Mouse (Mus musculus) lung, embryonic 14.5 days (tissue): ENCODE results near the gene Ssh3. TPM values are rescaled to one million over a fixed set of nuclear protein-coding genes. Genes with fewer than 3 reads are reported as not detected.

Source experiments
- ATAC-seq: fragments of 200-750 bp; cut with Nextera tagmentation; 2 replicates; pipeline ENCODE4 v1.8.0; 2017; ENCODE audit warnings: mild to moderate bottlenecking, moderate TSS enrichment, moderate library complexity; ENCODE audit not compliant: insufficient read depth
- DNase-seq: peaks from one replicate; pipeline ENCODE4 v3.0.0-alpha.2; 2015
- H3K27ac ChIP-seq: fragments of 300-500 bp; sonication (generic); 2 replicates; pipeline ENCODE4 v1.5.1; 2014; ENCODE audit warnings: low read depth, mild to moderate bottlenecking, moderate library complexity
- H3K27me3 ChIP-seq: fragments of 300-500 bp; sonication (generic); 2 replicates; pipeline ENCODE4 v1.6.1; 2014; ENCODE audit warnings: low read length, control low read depth; ENCODE audit not compliant: insufficient read depth
- H3K36me3 ChIP-seq: fragments of 300-500 bp; sonication (generic); 2 replicates; pipeline ENCODE4 v1.6.1; 2014; ENCODE audit warnings: control low read depth; ENCODE audit not compliant: insufficient read depth
- H3K4me1 ChIP-seq: fragments of 300-500 bp; sonication (generic); 2 replicates; pipeline ENCODE4 v1.6.1; 2014; ENCODE audit warnings: antibody characterized with exemption, control low read depth; ENCODE audit not compliant: insufficient read depth
- H3K4me2 ChIP-seq: fragments of 300-500 bp; sonication (generic); 2 replicates; pipeline ENCODE4 v1.6.1; 2014; ENCODE audit warnings: mild to moderate bottlenecking
- H3K4me3 ChIP-seq: fragments of 300-500 bp; sonication (generic); 2 replicates; pipeline ENCODE4 v1.5.1; 2014; ENCODE audit warnings: low read depth, low read length
- H3K9ac ChIP-seq: fragments of 300-500 bp; sonication (generic); 2 replicates; pipeline ENCODE4 v1.6.1; 2014
- H3K9me3 ChIP-seq: fragments of 300-500 bp; sonication (generic); 2 replicates; pipeline ENCODE4 v1.6.1; 2016; ENCODE audit warnings: low read depth, low read length, control low read depth
- CTCF ChIP-seq: IDR thresholded peaks from 2 replicates; pipeline ENCODE4 v1.5.1; 2016; ENCODE audit warnings: antibody characterized with exemption, low read depth
- WGBS: fragments of 180-500 bp; shearing (Covaris S2); extraction: QIAGEN DNeasy Blood & Tissue Kit; methylation state at CpG from one replicate; pipeline ENCODE4 v1.1.7; 2014; 5-methylcytosine and 5-hydroxymethylcytosine counted together
- polyA plus RNA-seq: library from polyadenylated mRNA; unstranded; fragments of >200 nt; fragmentation: Nextera tagmentation; extraction: Ambion mirVana; gene quantifications from 2 replicates; pipeline ENCODE4 v1.2.1, GENCODE M21; 2014

Gene Ssh3
- polyA plus RNA-seq, 1 experiment from 2014 or later = 10.6 TPM

GRCm38 (mm10) chr19:4296611-4297010, 27.6 kb upstream of the Ssh3 start:
- Histone ChIP-seq H3K4me1 (peaks cover 8% of the 10 kb centered on the region), H3K27ac (no peak overlapping the region), H3K9ac (no peak overlapping the region; the same call in 1 of the 2 replicates), H3K4me2 (no peak overlapping the region), H3K27me3 (no peaks in the 10 kb centered on the region), H3K36me3 (peaks cover 39% of the 10 kb centered on the region; the same call in 1 of the 2 replicates), H3K9me3 (no peaks in the 10 kb centered on the region), H3K4me3 (no peak overlapping the region)
- ATAC-seq (no peak), DNase-seq (no peak)
- TF ChIP-seq CTCF = no peak
- whole genome bisulfite sequencing = 89% methylated on average over 2 of the region's 2 CpGs

GRCm38 (mm10) chr19:4295391-4295790, 26.4 kb upstream of the Ssh3 start:
- ATAC-seq (no peak), DNase-seq (no peak)
- 82% methylated on average over 4 of the region's 4 CpGs for WGBS
- Histone ChIP-seq H3K4me1 (no peaks in the 10 kb centered on the region), H3K9ac (no peak overlapping the region), H3K9me3 (no peaks in the 10 kb centered on the region), H3K36me3 (peaks cover 48% of the 10 kb centered on the region), H3K27ac (no peak overlapping the region), H3K4me2 (no peak overlapping the region), H3K4me3 (no peak overlapping the region), H3K27me3 (no peaks in the 10 kb centered on the region)
- no peak for TF ChIP-seq CTCF

GRCm38 (mm10) chr19:4294381-4295097, 25.6 kb upstream of the Ssh3 start:
- Histone ChIP-seq H3K27me3 (no peaks in the 10 kb centered on the region), H3K4me3 (no peak overlapping the region), H3K9ac (no peak overlapping the region), H3K4me1 (no peaks in the 10 kb centered on the region), H3K36me3 (peaks cover 57% of the 10 kb centered on the region), H3K4me2 (no peak overlapping the region), H3K9me3 (no peaks in the 10 kb centered on the region), H3K27ac (no peak overlapping the region)
- peak; percentile 58 for DNase-seq
- no peak for TF ChIP-seq CTCF
- 64% methylated on average over 14 of the region's 14 CpGs for WGBS
- ATAC-seq = no peak

DNA sequence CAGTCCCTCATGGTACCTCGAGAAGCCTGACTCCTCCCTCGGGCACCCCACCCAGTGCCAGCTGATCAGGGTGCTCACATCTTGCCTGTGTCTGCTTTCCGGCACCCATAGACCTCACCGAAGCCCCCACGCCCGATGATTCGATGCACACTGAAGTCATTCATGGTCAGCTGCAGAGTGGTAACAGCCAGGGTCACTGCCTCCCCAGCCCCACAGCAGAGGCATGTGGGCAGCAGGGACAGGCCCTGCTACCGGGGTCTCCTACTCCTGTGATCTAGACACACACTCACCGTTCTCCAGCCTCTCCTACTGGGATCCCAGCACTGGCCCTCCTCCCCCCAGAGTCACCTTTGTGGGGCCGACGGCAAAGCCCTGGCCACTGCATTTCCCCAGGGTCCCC, 22.2 kb upstream of the Ssh3 start:
- no peak for ATAC-seq
- Histone ChIP-seq H3K4me2 (no peak overlapping the region), H3K27ac (no peak overlapping the region), H3K9me3 (no peaks in the 10 kb centered on the region), H3K4me3 (no peak overlapping the region), H3K36me3 (peaks cover 84% of the 10 kb centered on the region), H3K9ac (no peak overlapping the region), H3K4me1 (no peaks in the 10 kb centered on the region), H3K27me3 (no peaks in the 10 kb centered on the region)
- 89% methylated on average over 11 of the region's 11 CpGs for WGBS
- TF ChIP-seq CTCF = no peak
- no peak for DNase-seq

DNA sequence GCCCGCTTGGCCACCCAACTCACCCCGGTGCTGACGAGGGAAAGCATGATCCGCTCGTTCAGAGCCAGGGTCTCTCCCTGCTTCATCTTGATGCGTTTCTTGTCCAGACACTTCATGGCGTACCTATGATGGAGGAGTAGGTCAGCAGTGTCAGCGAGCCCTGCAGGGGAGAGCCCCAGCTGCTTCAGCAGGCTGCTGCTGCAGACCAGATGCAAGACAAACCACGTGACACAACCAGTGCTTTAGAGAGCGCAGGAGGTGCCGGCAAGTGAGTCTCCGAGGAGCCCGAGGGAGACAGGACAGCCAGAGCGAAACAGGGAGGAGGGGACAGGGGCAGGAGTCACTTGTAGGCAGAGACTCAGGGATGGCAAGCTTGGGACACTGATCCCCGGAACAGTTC, 21.8 kb upstream of the Ssh3 start:
- no peaks in the 10 kb centered on the region for H3K27me3 ChIP-seq
- no peaks in the 10 kb centered on the region for H3K4me1 ChIP-seq
- H3K27ac ChIP-seq = no peak overlapping the region
- H3K4me3 ChIP-seq = no peak overlapping the region
- no peak for DNase-seq
- 69% methylated on average over 15 of the region's 15 CpGs for WGBS
- H3K9ac ChIP-seq = no peak overlapping the region
- no peak overlapping the region for H3K4me2 ChIP-seq
- H3K36me3 ChIP-seq = peaks cover 88% of the 10 kb centered on the region
- no peak for TF ChIP-seq CTCF
- H3K9me3 ChIP-seq = no peaks in the 10 kb centered on the region
- no peak for ATAC-seq

- H3K27me3 ChIP-seq = no peaks in the 10 kb centered on the region
- no peak for ATAC-seq
- peak overlapping the region; percentile 76 for H3K4me2 ChIP-seq
- 0 out of 2 replicates have a peak overlapping the region, but pooled peaks have one; percentile 12 for H3K27ac ChIP-seq
- 0 out of 2 replicates have a peak, but pooled peaks cover 3% of the 10 kb centered on the region for H3K4me1 ChIP-seq
- no peak for TF ChIP-seq CTCF
- H3K9me3 ChIP-seq = peaks cover 4% of the 10 kb centered on the region; the same call in 1 of the 2 replicates
- no peak overlapping the region for H3K9ac ChIP-seq
- H3K4me3 ChIP-seq = peak overlapping the region; percentile 49
- no peak for DNase-seq
- 40% methylated on average over 7 of the region's 7 CpGs for WGBS
- H3K36me3 ChIP-seq = peaks cover 36% of the 10 kb centered on the region
These were observed 14.7 kb upstream of the Ssh3 start for GRCm38 (mm10) chr19:4283653-4284052.

DNA sequence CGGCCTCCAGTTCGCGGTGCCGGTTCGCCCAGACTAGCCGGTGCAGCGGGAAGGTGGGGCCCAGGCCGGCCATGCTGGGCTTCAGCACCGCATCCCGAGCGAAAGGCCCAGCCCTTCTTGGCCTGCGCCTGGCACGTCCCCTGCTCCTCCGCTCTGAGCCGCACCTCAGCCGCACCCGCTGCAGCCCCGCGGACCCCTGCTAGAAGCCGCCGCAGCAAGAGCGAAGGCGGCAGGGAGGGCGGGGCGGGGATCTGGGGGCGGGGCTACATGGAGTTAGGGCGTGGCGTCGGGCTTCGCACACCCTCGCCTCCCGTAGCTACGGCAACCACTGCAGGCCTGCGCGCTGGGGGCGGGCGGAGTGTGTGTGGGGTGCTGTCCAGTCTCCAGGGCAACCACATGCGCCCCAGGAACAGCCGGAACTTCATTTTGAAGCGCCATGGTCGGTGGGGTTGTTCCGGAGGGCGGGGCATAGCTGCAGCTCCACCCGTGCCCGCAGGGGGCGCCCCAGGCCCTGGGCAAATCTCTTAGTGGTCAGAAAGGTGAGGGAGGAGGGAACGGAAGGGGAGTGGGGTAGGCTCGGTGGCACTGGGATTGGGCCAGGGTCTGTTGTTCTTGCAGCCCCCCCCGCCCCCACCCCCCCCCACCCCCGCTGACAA, 14.0 kb upstream of the Ssh3 start, which contains the start of gene Ankrd13d:
TSS of gene Ankrd13d (minus strand) at position 240 of the 656 bp plus-strand sequence.
- peak within 1 kb of the TSS; percentile 49 for H3K4me3 ChIP-seq
- H3K4me2 ChIP-seq = peak within 1 kb of the TSS; percentile 76
- DNase-seq (peak; percentile 92), ATAC-seq (peak; percentile 95)
- no peaks in the 10 kb centered on the region for H3K27me3 ChIP-seq
- peak within 1 kb of the TSS; percentile 46 for H3K9ac ChIP-seq
- peak; percentile 84 for TF ChIP-seq CTCF
- H3K9me3 ChIP-seq = peaks cover 4% of the 10 kb centered on the region; the same call in 1 of the 2 replicates
- H3K4me1 ChIP-seq = 0 out of 2 replicates have a peak, but pooled peaks cover 3% of the 10 kb centered on the region
- 0 out of 2 replicates have a peak within 1 kb of the TSS, but pooled peaks have one; percentile 12 for H3K27ac ChIP-seq
- under 1% methylated on average over 49 of the region's 50 CpGs for WGBS
- H3K36me3 ChIP-seq = peaks cover 30% of the 10 kb centered on the region
